Mouse (Mus musculus): Measurements from ENCODE around the gene Gm11020. TPM values are rescaled to one million over a fixed set of nuclear protein-coding genes. Genes with fewer than 3 reads are reported as not detected.
"Not testable (repeated sequence)": the region's sequence is repeated elsewhere in the genome, so short reads cannot be mapped to it uniquely, and the experiment has no call there.

The Gm11020 gene
- polyA plus RNA-seq, 1 experiment, result not detected

DNA sequence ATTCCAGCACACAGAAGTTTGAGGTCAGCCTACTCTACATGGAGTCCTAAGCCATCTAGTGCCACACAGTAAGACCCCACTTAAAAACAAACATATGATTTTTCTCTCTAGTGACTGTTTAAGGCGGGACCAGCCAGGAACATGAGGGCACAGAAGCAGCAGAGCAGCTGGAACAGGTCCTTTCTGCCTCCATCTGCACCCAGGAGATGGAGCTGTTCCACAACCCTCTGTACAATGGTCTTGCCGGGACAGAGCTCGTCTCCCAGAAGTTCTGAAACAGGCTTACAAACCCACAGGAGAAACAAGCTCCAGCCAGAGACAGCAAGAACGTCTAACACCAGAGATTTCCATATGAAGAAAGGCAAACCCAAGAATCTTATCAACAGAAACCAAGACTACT, 8.1 kb upstream of the Gm11020 start:
- Histone ChIP-seq H3K36me3 (ENCODE audit: control insufficient read depth, insufficient read depth, low read length) (no peaks in the 10 kb centered on the region), H3K27me3 (ENCODE audit: control insufficient read depth, insufficient read depth, low read length) (no peaks in the 10 kb centered on the region), H3K4me1 (ENCODE audit: control insufficient read depth, insufficient read depth, insufficient read length, low read length) (no peaks in the 10 kb centered on the region), H3K27ac (ENCODE audit: insufficient read depth, low read depth, low read length) (no peak overlapping the region), H3K4me3 (ENCODE audit: low read depth, low read length) (no peak overlapping the region)
- TF ChIP-seq CTCF (IDR thresholded peaks at IDR 0.05; ENCODE audit: extremely low read depth, insufficient read length, insufficient replicate concordance, low read depth, low read length), result peak; percentile 21; the same call in 1 of the 2 replicates
- TF ChIP-seq POLR2A (IDR thresholded peaks at IDR 0.05; ENCODE audit: low read depth, low read length), result no peak
- WGBS, result 47% methylated on average over 4 of the region's 4 CpGs

DNA sequence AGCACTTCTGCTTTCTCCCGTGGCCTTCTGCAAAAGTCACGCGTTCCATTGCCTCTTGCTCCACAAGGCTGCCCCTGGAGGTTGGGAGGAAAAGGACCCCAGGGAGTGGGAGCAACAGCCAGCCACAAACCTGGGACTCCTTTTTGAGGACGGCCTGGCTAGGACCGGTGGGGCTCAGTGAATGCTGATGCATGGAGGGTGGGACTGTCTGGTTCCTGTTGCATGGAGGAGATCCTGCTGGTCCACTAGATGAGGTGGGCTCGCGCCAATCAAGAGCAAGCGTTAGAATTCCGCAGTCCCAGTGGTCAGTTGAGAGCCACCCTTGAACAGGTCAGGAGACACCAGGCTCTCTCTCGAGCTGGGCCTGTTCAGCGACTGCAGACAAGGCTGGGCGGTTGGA, 563 bp downstream of the Gm11020 start, which contains the start of gene Cmtm2b:
Cmtm2b (plus strand) TSS at position 301 of the 400 bp plus-strand sequence.
- H3K27ac ChIP-seq (ENCODE audit: insufficient read depth, low read depth, low read length); H3K4me3 ChIP-seq (ENCODE audit: low read depth, low read length); H3K4me1 ChIP-seq (ENCODE audit: control insufficient read depth, insufficient read depth, insufficient read length, low read length); H3K27me3 ChIP-seq (ENCODE audit: control insufficient read depth, insufficient read depth, low read length); H3K36me3 ChIP-seq (ENCODE audit: control insufficient read depth, insufficient read depth, low read length): not testable (repeated sequence)
- 82% methylated on average over 12 of the region's 12 CpGs for WGBS

DNA sequence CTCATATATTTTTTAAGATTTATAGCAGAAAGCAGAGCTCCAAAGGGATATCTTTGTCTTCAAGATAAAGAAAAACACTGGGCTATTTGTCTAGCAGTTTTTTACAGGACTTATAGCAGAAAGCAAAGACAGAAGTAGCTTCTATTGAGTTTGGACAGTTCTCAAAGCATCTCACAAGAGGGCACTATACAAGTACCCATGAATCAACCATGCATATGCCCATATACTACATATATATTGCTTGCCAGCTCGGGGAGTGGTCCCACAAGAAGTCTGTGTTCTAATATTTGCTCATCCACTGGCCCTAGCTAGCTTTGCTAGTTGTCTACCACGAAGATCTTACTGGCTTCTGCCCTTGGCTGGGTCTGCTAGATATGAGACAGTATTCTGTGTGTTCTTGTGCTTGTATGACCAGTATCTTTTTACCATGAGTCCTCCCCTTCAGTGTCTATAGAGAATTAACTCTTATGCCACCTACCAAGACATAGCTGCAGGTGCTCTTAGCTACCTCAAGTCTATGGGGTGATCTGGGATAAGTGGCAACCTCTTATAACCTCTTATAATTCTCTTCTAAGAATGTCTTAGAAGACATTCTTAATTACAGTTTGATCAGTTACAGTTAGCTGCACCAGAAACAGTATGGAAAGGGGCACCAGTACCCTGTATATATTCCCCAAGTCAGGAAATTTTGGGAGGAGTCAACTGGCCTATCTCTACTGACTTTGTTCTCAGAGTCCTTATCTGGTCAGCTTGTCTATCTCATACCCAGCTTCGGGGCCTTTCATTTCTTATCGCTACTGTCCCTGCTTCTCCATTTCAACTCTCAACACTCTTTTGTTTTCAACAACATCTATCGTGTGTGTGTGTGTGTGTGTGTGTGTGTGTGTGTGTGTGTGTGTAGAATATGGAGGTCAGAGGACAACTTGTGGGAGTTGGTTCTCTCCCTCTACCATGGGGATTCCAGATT, 11.6 kb downstream of the Gm11020 start:
- Histone ChIP-seq H3K27me3 (ENCODE audit: control insufficient read depth, insufficient read depth, low read length) (no peaks in the 10 kb centered on the region), H3K36me3 (ENCODE audit: control insufficient read depth, insufficient read depth, low read length) (no peaks in the 10 kb centered on the region), H3K4me3 (ENCODE audit: low read depth, low read length) (no peak overlapping the region), H3K4me1 (ENCODE audit: control insufficient read depth, insufficient read depth, insufficient read length, low read length) (no peaks in the 10 kb centered on the region), H3K27ac (ENCODE audit: insufficient read depth, low read depth, low read length) (no peak overlapping the region)
- WGBS, result 56% methylated on average over 5 of the region's 5 CpGs
- no peak for TF ChIP-seq POLR2A (IDR thresholded peaks at IDR 0.05; ENCODE audit: low read depth, low read length)
- no peak for TF ChIP-seq CTCF (IDR thresholded peaks at IDR 0.05; ENCODE audit: extremely low read depth, insufficient read length, insufficient replicate concordance, low read depth, low read length)

DNA sequence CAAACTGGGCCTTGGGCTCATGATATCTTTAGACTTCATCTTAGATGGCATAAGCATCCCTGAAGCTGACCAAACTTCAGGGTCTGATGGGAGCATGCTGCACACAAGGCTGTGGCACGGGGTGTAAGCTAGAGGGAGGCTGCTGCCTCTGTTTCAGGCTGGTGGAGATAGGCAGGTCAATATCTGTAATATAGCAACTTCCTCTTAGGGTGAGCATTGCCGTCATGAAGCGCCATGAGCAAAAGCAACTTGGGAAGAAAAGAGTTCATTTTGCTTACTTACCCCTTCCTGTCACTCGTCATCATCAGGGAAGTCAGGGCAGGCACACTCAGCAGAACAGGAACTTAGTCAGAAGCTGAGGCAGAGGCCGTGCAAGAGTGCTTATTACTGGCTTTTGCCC, 12.4 kb downstream of the Gm11020 start:
- TF ChIP-seq CTCF (IDR thresholded peaks at IDR 0.05; ENCODE audit: extremely low read depth, insufficient read length, insufficient replicate concordance, low read depth, low read length) (no peak), POLR2A (IDR thresholded peaks at IDR 0.05; ENCODE audit: low read depth, low read length) (no peak)
- Histone ChIP-seq H3K36me3 (ENCODE audit: control insufficient read depth, insufficient read depth, low read length) (no peaks in the 10 kb centered on the region), H3K27me3 (ENCODE audit: control insufficient read depth, insufficient read depth, low read length) (no peaks in the 10 kb centered on the region), H3K4me3 (ENCODE audit: low read depth, low read length) (no peak overlapping the region), H3K27ac (ENCODE audit: insufficient read depth, low read depth, low read length) (no peak overlapping the region), H3K4me1 (ENCODE audit: control insufficient read depth, insufficient read depth, insufficient read length, low read length) (no peaks in the 10 kb centered on the region)
- WGBS, result 53% methylated on average over 5 of the region's 5 CpGs

DNA sequence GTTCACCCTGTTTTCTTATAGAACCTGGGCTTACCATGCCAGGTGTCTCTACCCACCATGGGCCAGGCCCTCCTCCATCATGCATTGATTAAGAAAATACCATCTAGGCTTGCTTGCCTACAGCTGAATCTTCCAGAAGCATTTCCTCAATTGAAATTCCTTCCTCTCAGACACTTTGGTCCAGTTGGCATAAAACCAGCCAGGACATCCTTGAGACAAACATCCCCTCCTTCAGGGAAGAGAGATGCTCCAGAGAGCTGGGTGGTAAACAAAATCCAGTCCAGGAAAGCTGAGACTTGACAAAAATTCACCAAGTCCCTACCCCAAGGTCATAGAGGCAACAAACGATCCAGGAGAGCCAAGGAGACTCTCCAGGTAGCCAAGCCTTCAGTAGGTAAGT, 12.8 kb downstream of the Gm11020 start:
- TF ChIP-seq POLR2A (IDR thresholded peaks at IDR 0.05; ENCODE audit: low read depth, low read length) (no peak), CTCF (IDR thresholded peaks at IDR 0.05; ENCODE audit: extremely low read depth, insufficient read length, insufficient replicate concordance, low read depth, low read length) (no peak)
- Histone ChIP-seq H3K36me3 (ENCODE audit: control insufficient read depth, insufficient read depth, low read length) (no peaks in the 10 kb centered on the region), H3K27me3 (ENCODE audit: control insufficient read depth, insufficient read depth, low read length) (no peaks in the 10 kb centered on the region), H3K4me3 (ENCODE audit: low read depth, low read length) (no peak overlapping the region), H3K4me1 (ENCODE audit: control insufficient read depth, insufficient read depth, insufficient read length, low read length) (no peaks in the 10 kb centered on the region), H3K27ac (ENCODE audit: insufficient read depth, low read depth, low read length) (no peak overlapping the region)
- WGBS, result 69% methylated on average over 1 of the region's 1 CpGs

DNA sequence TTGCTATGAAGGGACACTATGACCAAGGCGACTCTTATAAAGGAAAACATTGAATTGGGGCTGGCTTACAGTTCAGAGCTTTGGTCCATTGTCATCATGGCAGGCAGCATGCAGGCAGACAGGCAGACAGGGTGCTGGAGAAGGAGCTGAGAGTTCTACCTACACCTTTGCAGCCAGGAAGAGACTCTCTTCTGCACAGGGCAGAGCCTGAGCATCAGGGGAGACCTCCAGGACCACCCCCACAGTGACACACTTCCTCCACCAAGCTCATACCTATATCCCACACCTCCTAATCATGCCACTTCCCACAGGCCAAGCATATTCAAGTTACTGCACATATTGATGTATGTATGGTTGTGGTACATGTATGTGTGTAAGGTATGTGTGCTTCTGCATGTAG, 15.4 kb downstream of the Gm11020 start:
- Histone ChIP-seq H3K4me1 (ENCODE audit: control insufficient read depth, insufficient read depth, insufficient read length, low read length) (peaks cover 4% of the 10 kb centered on the region; the same call in 1 of the 2 replicates), H3K27me3 (ENCODE audit: control insufficient read depth, insufficient read depth, low read length) (no peaks in the 10 kb centered on the region; the same call in 1 of the 2 replicates), H3K27ac (ENCODE audit: insufficient read depth, low read depth, low read length) (no peak overlapping the region), H3K4me3 (ENCODE audit: low read depth, low read length) (no peak overlapping the region), H3K36me3 (ENCODE audit: control insufficient read depth, insufficient read depth, low read length) (no peaks in the 10 kb centered on the region)
- whole genome bisulfite sequencing, result 79% methylated on average over 1 of the region's 1 CpGs
- no peak for TF ChIP-seq POLR2A (IDR thresholded peaks at IDR 0.05; ENCODE audit: low read depth, low read length)
- no peak for TF ChIP-seq CTCF (IDR thresholded peaks at IDR 0.05; ENCODE audit: extremely low read depth, insufficient read length, insufficient replicate concordance, low read depth, low read length)

DNA sequence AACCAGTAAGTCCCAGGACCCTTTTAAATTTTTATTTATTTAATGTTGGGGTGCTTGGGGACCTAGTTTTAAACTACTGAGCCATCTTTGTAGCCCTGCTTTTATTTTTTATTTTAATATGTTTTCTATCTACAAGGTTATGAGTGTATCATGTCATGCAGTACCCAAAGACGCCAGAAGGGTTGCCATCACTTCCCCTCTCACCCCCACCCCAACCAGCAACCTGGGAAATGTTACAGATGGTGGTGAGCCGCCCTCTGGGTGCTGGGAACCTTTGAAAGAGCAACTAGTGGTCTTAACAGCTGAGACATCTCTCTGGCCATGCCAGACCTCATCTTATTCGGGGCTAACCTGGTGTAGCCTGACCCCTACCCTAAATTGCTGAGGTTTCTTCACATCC, 16.5 kb downstream of the Gm11020 start:
- H3K4me3 ChIP-seq (ENCODE audit: low read depth, low read length), result no peak overlapping the region
- peak; percentile 10; the same call in 1 of the 2 replicates for TF ChIP-seq CTCF (IDR thresholded peaks at IDR 0.05; ENCODE audit: extremely low read depth, insufficient read length, insufficient replicate concordance, low read depth, low read length)
- TF ChIP-seq POLR2A (IDR thresholded peaks at IDR 0.05; ENCODE audit: low read depth, low read length), result no peak
- H3K4me1 ChIP-seq (ENCODE audit: control insufficient read depth, insufficient read depth, insufficient read length, low read length), result peaks cover 4% of the 10 kb centered on the region; the same call in 1 of the 2 replicates
- WGBS, result 61% methylated on average over 3 of the region's 3 CpGs
- H3K27me3 ChIP-seq (ENCODE audit: control insufficient read depth, insufficient read depth, low read length), result no peaks in the 10 kb centered on the region; the same call in 1 of the 2 replicates
- H3K36me3 ChIP-seq (ENCODE audit: control insufficient read depth, insufficient read depth, low read length), result no peaks in the 10 kb centered on the region
- H3K27ac ChIP-seq (ENCODE audit: insufficient read depth, low read depth, low read length), result no peak overlapping the region

Data from small intestine, adult 2 months (tissue).